Mouse (Mus musculus): ENCODE data around the gene Krtap16-3.

DNA sequence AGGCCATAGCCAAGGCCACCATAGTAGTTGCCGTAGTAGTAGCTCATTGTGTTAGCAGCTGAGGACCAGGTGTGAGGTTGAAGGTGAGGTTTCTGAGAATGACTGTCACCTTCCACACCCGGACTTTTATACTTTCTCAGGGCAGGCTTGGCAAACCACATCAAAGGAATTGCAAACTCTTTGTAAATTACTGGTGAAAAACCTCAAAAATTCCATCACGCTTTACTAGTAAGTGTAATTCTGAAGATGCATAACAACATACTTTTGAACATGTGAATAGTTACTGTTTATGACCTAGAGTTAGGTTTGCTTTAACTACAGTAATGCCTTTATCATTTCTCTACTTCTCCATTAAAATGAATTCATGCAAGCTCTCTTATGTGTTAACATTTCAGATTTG, 30.5 kb downstream of the Krtap16-3 start, which contains the start of gene Krtap19-9b:
- TF ChIP-seq CTCF (conservative IDR thresholded peaks at IDR 0.05; ENCODE audit: low read length) (no peak), POU5F1 (IDR thresholded peaks at IDR 0.05; ENCODE audit: borderline replicate concordance, low read length) (no peak)
